Mouse (Mus musculus) layer of hippocampus, postnatal 36 days (tissue): ENCODE measurements around the gene Ahcyl2. TPM values are rescaled to one million over a fixed set of nuclear protein-coding genes. Genes with fewer than 3 reads are reported as not detected.

Source experiments
- DNase-seq, 2 experiments: peaks; one replicate each; pipeline ENCODE4 v3.0.0; 2022
- total RNA-seq, 2 experiments: library from RNA; stranded (reverse); gene quantifications; 2 replicates each; pipeline ENCODE4 v1.2.3; 2021

The Ahcyl2 gene
- total RNA-seq, 2 experiments from 2014 or later: 232 to 261 TPM

DNA sequence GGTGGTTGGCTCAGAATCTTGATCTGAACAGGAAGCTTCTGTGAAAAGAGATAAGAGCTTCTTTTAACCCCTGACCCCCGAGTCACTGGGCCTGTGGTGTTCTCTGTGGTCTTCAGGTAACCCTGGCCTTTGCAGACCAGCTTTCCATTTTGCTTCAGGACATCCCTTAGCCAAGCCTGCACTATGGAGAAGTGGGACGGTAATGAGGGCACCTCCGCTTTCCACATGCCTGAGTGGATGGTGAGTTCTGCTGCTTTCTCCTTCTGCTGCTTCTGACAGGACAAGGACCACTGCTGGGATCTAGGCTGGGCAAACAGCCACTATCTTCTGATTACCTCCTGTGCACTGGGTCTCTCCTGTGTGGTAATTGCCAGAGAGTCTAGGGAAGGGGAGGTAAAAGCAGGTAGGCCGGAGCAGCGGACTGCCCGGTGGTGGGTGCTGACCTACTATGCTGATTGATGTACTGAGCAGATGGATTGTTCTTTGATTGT lies 86.1 kb downstream of the Ahcyl2 start:
- DNase-seq: no peak

DNA sequence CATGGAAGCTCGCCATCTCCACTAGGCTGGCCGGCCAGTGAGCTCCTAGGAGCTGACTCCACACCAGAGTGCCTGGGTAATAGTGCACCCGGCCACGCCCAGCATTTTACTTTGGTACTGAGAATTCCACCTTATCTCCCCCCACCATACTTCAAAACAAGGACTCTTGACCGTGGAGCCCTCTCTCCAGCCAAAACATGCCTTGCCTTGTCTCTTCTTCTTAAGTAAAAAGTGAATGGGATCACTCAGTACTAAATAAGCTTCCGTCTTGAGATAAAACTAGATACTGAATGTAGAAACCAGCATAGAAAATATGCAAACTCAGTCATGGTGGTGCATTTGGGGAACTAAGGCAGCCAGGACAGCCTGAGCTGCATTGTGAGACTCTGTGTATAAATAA lies 90.8 kb downstream of the Ahcyl2 start:
- no peak for DNase-seq

DNA sequence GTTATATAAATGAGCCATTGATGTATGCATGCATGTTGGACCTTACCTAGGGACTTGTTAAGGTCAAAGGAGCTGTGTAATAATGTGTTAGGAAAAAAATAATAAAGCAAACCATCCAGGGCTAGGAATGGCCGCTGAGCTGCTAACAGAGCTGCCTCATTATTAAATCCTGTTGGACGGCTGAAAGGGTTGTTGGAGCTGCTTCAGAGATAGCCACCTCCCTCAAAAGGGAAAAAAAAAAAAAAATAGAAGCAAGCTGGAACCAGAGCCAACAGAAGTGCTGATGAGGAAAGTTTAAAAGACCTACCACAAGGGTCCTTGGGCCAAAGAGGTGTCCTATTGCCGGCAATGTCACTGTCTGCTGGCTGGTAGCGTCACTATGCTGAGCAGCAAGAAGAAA lies 91.5 kb downstream of the Ahcyl2 start:
- no peak for DNase-seq

DNA sequence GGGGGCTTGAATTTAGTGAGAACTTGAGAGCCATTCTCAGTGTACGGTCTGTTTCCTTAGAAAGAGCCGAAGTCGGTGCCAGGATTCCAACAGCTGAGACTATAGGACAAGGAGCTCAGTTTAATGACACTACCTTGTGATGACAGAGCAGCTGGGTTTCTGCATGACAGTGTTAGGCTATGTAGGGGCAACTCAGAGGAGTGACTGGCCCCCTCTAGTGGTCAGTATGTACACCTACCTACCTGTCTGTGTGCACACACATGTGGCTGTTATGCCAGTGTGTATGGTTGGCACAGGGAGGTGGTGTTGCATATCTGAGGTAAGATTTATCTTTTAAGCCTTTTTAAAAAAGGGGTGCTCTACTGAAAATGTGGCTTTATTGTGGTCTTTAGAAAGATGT lies 92.4 kb downstream of the Ahcyl2 start:
- no peak for DNase-seq

DNA sequence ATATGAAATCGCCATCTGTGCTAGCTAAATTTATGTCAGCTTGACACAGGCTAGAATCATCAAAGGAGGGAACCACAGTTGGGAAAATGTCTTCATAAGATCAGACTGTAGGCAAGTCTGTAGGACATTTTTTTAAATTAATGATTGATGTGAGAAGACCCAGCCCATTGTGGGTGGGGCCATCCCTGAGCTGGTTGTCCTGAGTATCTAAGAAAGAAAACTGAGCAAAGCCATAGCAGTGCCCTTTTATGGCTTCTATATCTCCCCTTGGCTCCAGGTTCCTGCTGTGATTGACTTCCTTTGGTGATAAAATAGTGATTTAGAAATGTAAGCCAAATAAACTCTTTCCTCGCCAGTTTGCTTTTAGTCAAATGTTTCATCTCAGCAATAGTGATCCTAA lies 97.1 kb downstream of the Ahcyl2 start:
- DNase-seq: no peak

DNA sequence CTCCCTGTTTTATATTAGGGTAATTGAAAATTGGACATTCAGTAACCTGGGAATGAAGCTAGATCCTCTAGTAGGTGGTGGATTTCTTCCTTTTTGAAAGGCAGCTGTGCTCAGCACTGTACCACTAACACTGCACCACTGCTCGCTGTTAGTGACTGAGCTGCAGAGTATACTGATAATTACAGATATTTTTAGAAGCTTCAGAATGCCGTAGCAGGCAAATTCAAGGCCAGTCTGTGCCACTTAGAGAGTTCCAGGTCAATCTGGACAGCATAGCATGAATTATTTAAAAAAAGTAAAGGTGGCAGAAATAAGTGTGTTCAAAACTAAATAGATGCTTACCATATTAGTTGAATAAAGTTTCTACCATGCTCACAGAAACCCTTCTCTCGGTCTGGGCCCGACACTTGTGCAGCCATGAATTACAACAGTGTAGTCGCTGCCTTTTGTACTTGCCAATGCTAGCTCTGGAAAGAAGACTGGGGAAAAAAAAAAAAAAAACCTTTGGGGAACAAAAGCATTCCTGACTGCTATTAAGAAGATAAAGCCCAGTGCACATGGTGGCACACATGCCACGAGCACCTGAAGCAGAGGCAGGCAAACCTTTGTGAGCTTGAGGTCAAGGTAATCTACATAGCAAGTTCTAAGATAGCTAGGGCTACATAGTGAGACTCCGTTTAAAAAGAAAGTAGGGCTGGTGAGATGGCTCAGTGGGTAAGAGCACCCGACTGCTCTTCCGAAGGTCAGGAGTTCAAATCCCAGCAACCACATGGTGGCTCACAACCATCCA lies 99.3 kb downstream of the Ahcyl2 start:
- no peak for DNase-seq

DNA sequence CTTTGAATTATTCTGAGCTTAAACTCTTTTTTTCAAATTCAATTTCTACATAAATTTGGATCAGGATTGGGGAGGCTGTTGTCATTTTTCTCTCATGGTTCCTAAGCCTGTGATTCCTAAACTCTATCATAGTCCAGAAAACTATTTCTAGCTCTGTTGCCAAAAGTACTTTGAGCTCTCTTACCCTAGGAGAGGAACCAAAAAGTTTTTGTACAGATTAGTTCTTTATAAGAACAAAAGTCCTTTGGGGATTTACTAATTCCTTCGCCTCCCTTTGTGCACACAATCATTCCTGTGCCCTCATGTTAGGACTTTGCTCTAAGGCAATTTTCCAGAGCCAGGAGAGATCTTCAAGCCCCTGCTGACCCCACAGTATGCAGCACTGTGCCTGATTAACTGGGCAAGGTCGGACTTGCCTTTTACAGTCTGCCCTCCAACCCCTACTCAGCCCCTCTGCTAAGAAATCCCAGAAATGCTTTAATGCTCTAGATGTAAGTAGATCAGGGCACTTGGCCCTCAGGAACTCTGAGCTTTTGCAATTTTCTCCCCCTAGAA lies 100.6 kb downstream of the Ahcyl2 start:
- DNase-seq: no peak

DNA sequence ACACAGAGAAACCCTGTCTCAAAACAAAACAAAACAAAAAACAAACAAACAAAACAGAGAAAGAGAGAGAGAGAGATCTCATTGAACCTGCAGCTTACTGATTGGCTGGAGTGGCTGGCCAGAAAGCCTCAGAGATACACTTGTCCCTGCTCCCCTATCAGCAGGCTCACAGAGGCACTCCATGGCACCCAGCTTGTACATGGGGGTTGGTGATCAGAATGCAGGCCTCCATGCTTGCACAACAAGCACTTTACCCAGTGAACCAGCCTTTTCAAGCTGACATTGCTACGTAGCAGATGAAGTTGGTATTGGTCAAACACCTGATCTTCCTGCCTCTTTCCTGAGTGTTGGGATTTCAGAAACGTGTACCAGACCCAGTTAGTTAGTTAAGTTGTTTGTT lies 105.8 kb downstream of the Ahcyl2 start:
- no peak for DNase-seq

DNA sequence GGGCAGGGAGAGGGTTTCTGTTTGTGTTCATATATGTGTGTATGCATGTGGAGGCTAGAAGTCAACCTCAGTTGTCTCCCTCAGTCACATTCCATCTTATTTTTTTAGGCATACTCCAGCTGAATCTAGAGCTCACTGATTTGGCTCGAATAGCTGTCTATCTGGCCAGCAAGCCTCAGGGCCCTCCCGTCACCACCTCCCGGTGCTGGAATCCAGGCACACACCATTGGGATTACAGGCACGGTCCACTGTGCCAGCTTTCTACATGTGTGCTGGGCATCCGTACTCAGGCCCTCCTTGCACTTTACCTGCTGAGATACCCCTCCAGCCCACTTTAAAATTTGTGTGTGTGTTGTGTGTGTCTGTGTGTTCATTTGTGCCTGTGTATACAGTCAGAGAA lies 107.8 kb downstream of the Ahcyl2 start:
- no peak for DNase-seq

DNA sequence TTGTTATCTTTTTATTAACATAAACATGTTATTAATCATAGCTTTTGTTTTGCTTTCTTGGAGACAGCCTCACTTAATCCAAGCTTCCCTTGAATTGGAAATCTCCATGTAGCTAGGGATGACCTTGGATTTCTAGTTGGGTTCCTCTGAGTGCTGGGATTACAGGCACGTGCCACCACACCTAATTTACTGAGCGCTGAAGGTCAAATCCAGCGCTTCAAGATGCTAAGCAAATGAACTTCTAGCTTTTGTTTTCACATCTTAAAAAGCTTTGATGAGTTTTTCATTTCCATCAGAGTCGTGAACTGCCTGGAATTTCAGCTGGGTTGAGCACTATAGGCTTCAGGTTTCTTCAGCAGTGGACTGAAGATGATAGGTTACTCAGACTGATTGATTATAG lies 109.0 kb downstream of the Ahcyl2 start:
- DNase-seq: no peak

DNA sequence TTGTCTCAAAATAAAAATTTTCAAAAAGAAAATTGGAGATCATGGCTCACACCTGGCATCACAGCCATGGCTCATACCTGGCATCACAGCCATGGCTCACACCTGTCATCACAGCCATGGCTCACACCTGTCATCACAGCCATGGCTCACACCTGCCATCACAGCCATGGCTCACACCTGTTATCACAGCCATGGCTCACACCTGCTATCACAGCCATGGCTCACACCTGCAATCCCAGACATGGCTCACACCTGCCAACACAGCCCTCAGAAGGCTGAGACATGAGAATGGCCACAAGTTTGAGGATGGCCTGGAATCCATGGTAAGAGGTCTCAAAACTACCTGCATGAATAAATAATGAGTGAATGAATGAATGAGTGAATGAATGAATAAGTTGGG lies 111.8 kb downstream of the Ahcyl2 start:
- no peak for DNase-seq

DNA sequence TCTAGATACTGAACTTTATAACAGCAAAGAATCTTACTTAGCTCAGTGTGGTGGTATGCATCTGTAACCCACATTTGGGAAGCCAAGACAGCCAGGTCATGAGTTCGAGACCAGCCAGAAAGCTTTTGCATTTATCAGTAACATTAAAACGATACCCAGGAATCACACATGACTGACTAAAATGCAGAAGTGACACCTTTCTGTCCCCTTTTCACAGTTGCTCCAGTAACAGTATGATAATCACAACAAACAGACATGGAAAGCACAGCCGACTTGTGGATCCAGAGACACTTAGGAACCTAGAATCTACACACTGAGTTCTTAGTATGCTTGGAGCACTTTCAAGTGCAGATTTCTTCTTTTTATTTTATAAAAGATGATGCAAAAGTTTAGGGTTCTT lies 113.0 kb downstream of the Ahcyl2 start:
- DNase-seq: no peak

DNA sequence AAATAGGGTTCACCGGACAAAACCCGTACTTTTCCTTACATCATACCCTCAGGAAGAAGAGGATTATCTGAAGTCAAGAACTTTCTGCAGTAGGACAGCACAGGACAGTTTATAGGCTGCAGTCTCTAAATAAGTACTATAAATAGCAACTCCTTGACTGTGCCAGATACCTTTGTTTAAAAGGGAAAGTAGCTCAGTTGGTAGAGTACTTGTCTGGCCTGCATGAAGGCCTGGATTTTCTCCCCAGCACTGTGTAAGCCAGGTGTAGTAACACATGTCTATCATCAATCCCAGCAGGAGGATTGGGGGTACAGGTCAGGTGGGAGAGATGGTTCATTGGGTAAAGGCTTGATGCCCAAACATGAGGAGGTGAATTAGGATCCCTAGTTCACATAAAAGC lies 114.1 kb downstream of the Ahcyl2 start:
- no peak for DNase-seq

DNA sequence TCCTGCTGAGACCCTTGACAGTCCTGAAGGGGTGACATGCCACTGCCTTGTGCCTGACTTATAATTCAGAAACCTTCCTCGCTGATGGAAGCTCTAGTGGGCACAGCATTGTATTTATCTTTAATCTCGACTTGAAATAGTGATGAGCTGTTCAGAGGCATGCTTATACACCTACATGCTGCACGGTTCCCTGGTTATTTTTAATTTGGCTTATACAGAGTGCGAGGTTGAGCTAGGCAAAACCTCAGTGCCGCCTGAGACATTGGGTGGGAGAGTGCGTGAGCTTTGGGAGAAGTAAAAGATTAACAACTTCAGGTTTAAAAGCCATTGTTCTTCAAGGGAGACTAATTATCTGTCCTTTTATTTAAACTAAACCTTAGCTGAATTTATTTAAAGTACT lies 115.1 kb downstream of the Ahcyl2 start:
- DNase-seq: no peak

DNA sequence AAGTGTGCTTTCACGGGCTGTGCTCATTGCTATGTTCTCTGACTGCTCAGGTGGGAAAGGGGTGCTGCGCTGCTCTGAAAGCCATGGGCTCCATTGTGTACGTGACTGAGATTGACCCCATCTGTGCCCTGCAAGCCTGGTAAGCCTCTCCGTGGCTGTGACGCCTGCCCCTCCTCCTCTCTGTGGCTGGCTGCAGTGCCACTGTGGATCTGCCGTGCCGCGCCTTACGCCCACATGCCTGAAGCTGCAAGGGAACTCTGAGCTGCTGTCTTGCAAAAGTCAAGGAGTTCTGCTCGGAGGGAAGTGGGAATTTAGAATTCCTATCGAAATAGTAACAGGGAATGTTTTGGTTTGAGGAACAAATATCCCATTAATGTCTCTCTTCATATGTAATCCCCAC lies 123.3 kb downstream of the Ahcyl2 start:
- peak; percentile 35 to 53 for DNase-seq

DNA sequence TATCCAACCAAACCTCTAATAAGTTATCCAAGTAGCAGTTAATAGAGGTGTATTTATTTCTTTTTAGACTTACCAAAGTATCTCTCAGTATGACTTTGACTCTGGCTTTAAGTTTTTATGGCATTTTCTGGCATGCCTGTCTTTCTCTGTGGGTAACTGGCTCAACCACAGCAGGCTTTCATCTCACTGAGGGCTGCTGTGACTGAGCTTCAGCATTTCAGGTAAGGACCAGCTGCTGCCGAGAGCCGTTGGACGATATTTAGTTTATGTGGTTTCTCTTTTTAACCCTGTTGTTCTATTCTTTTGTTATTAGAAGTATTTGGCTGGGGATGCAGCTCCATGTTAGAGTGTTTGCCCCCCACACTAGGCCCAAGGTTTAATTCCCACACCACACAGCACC lies 129.2 kb downstream of the Ahcyl2 start:
- DNase-seq: no peak

DNA sequence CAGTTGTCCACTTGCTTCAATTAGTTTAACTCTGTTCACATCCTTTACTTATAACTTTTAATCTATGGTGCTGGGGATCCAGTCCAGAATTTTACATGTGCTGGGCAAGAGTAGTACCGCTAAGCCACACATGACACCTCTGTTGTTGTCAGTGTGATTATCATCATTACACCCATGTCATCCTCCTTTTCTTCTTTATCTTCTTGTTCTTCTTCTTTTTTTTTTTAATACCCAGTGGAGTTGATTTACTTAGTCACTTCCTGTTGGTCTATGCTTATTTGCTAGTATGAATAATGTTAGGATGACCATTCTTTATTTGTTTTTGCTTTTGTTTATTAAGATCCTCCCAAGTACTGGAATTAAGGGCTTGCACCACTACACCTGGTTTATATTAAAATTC lies 133.6 kb downstream of the Ahcyl2 start:
- DNase-seq: no peak

DNA sequence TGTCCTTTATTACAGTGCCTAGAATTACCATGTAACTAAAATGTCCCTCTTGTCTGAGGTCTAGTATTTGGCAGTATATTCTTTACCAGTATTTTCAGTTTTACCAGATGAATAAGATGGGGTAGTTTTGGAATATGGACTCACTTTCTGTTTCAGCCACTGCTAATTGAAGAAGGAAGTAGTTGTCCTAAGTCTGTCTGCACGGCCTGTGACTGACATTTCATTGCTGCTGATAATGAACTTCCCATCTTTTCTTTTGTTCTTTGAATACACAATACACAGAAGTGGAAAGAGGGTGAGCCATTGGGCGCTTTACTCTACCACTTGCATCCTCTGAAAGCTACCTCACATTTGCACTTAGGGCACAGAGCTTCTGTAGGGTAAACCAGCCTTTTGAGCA lies 134.4 kb downstream of the Ahcyl2 start:
- DNase-seq: no peak

DNA sequence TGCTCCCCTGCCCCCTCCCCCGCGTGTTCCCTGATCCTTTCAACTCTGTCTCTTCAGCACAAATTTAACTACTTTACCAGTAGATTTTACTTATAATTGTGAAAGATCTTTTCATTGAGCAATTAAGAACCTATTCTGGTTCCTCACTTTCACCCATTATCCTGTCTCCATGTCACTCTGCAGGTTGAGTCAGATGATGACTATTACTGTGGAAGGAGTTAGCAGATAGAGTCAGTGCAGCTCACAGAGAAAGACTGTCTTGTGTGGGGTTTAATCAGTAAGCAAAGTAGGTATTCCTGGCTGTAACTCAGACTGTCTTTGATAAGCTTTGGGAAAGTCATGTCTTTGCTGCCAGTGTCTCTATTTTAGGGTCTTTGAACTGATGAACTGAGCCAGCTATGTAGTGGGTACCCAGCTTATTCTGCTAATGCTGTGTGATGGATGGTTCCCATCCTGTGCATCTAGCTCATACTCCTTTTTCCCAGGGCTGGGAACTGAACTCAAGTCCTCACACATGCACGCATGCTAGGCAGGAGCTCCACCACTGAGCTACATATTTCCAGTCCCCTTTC lies 135.6 kb downstream of the Ahcyl2 start:
- DNase-seq: no peak

DNA sequence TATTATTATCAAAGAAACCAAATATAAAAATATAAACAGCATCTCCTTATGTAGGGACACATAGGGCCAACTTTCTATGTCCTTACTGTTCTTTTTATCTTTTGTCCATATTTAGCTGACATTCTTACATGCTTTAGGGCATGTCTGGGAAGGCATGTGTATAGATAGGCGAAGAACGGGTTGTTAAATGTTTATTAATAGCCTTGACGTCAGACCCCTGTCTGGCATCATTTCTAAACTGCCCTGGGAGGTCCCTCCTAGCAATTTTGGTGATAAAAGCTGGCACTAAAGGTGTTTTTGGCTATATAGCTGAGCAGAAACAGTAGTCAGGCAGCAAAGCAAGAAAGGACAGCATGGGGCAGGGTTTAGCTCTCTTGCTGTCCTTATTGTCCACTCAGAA lies 136.5 kb downstream of the Ahcyl2 start:
- no peak for DNase-seq

DNA sequence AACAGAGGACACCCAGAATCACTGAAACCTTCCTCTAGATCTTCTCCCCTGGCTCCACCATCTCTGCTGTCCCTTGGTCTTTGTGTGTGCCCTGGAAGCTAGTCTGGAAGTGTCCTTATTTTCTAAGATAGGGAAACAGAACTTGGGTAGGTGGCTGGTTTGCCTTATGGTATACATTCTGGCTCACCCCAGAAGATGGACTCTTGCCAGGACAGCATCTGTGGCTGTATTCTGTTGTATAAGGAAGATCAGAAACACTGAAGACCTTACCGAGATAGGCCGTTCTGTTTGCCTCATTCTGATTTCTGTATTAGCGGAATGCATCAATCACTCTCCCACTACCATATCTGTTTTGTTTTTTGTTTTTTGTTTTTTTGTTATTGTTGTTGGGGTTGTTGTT lies 142.8 kb downstream of the Ahcyl2 start:
- DNase-seq: no peak

DNA sequence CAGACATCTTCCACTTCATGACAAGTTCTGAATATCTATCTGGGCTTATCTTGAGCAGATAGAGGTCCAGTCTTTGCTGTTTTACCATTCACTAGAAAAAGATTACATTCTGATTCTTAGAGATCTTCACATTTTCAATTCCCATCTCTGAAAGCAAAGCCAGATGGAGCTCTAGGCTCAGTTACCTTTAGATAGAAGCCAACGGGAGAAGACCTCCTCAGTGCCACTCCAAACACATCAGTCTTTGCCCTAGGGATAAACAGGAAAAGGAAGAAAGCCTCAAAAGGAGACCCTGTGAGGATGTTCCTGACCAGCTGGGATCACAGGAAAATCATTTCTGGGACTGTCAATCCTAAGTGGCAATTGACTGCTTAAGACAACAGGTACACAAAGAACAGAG lies 145.9 kb downstream of the Ahcyl2 start:
- no peak for DNase-seq

DNA sequence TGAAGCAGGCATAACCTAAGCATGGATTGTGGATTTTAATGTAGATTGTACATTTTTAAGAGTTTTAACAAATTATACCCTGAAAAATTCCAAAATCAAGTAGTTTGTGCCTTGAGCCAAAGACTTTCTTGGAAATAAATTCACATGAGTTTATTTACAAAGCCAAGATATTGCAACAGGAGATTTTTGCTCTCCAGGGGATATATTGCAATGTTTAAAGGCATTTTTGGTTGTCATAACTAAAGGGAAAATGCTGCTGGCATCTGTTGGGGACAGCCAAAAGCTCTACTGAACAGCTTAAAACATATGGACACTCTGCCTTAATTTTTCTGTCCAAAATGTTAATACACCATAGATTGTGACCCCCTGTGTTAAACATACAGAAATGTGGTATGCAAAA lies 146.3 kb downstream of the Ahcyl2 start:
- DNase-seq: no peak

DNA sequence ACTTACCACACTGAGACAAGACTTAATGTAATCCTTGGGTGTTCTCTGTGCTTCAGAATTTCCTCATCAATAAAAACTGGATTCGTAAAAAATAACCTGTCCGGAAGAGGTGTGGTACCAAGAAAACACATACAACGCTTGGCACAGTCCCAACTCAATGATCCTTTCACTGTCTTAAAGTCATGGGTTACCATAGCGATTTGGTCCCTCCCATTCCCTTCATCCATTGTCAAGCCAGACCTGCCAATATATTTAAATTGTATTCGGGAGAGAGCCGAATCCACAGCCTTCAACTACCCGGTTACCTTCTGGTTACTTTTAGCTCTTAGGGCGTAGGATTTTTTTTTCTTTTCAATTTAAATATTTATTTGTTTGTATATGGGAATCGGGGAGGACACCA lies 148.0 kb downstream of the Ahcyl2 start:
- DNase-seq: no peak
